Mouse (Mus musculus) thymus, postnatal 14 days (tissue): ENCODE results near the gene D630023F18Rik.
A peak's percentile ranks its signal among the peaks of the same experiment; 100 is the strongest.

ENCODE experiments used
- DNase-seq: peaks from one replicate; pipeline ENCODE4 v3.0.0; 2021

Gene D630023F18Rik

DNA sequence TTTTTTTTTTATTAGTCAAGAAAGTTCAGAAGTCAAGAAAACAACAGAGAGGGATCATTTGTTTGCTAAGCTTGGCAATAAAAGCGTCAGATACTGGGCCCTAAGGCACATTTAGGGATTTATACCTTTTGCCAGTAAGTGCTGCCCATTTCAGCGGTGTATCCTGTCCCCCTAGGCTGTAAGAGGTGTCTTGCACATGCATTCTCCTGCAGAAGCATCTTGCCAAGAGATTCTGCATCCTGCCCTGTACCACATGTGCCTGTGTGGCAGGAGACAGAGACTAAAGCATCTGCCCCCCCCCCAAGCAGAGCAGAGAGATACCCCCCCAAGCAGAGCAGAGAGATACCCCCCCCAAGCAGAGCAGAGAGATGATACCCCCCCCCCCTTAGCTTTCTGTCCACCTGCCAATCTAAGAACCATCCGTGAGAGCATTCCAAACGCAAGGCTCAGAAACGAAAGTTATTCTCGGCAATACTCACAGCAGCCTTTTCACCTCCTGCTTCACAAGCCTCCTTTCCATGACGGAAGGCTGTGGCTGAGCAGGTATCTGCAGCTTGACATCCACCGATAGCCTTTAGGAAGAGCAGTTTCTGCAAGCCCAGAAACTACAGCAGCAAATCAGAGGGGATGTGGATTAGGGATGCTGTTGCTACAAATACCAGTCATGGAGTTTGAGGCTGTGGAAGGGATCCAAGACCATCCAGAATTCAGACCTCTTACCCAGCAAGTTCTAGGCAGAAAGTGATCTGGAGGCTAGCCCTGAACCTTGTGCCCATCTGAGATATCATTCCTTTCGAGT is at the start of gene D630023F18Rik:
D630023F18Rik (minus strand) TSS at position 641 of the 799 bp plus-strand sequence.
- DNase-seq = no peak

DNA sequence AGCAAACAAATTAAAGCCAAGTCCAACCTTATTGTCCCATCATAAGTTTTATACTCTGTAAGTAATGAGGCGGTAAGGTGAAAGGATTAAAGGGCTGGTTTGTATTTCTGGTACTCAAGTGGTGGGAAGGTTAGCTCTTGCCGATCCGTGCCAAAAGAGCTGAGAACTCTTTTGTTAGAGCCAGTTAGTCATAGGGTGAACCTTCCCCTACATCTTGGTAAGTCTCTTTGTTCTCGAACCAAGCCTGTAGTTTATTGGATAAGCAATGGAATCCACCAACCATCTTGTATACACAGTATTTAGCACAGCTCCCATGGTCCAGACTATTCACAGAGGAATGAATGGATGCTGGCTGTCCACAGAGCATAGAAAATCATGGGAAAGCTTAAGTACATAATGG is 48.6 kb upstream of the D630023F18Rik start:
- DNase-seq = no peak

DNA sequence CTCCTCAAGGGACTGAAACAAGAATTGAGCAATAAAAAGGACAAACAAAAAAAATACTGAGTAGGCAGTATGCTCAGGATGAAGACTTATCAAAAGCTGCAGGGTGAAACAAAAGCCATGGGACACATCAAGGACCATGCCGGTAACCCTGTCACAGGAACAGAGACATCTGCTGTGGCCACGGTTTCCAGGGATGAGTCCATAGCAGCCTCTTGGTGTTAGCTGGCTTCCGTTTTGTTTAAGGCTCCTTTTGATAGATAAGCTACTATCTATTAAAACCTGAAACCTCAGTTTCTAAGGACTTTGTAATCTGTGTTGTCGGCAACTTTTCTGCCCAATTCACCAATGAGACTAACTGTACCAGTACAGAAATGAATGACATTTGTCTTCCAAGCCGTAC is 46.9 kb upstream of the D630023F18Rik start:
- DNase-seq = no peak

DNA sequence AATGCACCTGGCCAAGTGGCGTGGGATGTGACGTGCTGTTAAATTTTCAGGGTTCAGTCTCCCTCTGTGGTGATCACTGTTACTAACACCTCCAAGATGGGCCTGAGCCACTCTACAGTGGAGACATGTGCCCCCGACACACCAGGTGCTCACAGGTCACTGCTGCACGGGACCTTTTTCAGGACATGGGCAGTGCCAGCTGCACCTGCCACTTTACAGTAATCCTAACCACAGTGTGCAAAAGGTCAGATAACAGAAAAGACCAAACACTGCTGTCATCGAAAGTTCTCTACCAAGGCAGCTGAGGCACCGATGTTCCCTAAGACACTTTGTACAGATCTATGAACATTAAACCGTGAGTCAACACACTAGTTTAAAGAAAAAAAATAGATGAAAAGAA is 46.5 kb upstream of the D630023F18Rik start:
- no peak for DNase-seq

DNA sequence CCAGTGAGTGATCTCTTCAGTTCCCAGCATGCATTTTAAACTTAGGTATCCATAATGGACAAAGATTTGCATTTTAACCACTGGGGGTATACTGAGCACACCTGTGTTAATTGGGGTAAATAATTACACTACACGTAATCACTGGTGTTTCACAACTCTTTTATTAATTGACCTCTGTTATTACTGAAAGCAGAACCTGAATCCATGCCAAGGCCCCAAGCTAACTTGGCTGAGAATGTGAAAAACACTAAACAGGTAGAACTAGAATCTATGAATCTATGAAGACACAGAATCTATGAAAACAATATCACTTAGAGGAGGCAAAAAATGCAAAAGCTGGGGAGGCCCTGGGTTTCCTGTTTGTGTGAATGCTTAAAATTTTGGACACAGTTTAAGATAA is 44.5 kb upstream of the D630023F18Rik start:
- no peak for DNase-seq

DNA sequence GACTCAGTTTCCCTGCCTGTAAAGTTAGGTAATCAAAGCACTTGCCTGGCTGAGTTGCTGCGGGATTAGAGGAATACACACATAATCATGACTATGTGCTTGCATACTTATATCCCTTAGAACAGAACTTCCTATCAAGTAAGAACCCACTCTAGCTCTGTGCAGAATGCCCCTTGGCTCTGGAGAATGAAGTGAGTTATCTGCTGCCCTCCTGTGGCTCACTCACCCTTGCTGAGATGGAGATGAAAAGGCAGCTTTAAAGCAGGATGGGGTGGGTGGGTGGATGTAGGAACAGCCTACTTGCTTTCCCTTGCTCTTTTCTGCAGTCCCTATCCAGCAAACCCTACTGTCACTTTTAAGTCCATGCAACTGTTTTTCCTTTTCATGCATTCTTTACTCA is 39.2 kb upstream of the D630023F18Rik start:
- no peak for DNase-seq

DNA sequence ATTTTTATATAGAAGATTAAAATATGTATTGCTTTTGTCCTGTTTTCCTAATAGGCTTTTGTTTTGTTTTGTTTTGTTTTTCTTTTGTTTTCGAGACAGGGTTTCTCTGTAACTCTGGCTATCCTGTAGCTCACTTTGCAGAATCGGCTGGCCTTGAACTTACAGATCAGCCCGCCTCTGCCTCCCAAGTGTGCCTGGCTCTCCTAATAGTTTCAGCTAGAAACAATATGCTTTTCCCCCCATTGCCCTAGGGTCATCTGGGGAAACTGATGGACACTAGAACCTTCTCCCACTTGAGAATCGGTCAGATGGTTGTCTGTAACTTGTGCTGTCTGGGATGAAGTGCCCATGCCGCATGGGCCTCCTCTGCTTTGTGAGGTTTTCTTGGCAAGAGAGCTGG is 33.1 kb upstream of the D630023F18Rik start:
- no peak for DNase-seq

DNA sequence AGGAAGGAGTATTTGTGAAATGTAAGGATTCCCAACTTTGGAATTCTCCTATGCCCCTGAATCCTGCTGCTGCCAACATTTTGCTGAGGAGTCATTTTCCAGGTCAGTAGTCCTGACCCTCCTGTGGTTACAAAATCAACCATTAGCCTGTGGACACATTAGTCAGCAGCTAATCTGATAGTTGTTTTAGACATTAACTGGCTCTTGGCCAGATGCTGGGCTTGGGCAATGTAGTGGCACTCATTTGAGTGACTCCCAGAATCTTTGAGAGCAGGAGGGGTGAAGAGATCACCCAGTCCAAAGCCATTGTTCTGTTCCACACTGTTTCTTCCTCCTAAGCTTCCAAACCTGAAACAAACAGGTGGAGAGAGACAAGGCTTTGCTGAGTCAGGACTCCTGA is 31.8 kb upstream of the D630023F18Rik start:
- no peak for DNase-seq

DNA sequence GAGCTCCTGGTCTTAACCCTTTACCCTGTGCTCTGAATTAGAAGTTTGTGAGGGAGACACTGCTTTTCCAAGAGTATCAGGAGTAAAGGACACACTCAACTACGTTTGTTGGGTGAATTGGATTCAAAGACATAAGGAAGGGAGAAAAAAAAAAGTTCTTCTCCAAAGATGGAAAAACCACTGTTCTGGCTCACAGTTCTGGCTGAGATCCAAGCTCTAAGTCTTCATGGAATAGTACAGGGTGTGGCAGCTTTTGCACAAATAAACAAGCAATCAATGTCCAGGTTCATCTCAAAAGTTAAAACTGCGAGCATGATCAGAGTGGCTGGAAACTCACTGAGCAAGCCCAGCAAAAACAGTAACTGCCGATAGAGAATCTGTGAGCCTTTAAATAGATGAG is 25.0 kb upstream of the D630023F18Rik start:
- DNase-seq = no peak

DNA sequence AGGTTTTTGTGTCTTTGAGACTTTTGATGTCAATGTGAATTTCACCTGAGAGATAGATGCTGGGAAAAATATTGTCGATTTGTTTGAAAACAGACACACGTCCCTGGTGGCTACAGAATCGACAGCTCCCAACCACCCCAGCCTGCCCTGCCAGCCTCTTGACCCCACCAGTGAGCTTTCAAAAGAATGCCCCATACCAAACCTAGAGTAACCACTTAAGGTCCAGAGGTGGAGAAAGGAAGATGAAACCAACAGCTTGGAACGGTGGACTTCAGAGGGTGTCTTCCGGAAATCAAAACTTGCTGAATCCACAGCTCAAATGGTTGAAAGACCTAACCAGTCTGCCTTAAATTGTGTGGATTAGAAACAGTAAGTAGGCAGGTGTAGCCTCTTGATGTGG is 24.3 kb upstream of the D630023F18Rik start:
- no peak for DNase-seq

DNA sequence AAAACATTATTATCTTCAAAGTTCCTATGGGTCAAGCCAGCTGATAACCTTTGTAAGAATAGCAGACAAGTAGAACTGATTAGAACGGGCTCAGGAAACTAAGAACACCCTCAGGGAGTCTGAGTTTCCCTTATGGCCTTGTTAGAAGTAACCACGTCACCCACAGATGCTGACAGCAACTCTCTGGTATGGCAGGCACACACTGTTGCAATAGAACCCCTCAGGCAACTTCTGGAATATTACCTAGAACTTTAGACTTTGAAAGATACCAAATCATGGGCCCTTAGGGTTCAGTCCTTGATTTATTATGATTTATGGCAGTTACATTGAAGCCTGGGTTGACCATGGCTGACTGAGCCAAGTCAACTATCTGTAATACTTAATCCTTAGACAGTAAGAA is 23.6 kb upstream of the D630023F18Rik start:
- DNase-seq = no peak

DNA sequence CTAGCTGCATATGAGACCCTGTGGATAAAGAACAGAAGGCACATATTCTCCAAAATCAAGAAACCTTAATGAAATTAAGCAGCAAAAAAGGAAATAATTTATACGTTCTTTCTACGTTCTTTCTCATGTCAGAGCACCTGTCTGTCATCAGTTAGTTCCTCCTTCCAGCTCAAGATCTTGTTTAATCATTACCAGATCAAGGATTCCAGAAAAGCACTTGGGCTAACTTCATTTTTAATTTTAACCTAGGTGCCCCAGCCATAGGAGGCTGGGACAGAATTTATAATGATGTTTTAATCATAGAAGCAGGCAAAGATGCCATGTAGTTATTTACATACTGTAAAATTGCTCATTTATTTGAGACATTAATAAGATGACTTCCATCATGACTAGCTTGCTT is 21.8 kb upstream of the D630023F18Rik start:
- no peak for DNase-seq

DNA sequence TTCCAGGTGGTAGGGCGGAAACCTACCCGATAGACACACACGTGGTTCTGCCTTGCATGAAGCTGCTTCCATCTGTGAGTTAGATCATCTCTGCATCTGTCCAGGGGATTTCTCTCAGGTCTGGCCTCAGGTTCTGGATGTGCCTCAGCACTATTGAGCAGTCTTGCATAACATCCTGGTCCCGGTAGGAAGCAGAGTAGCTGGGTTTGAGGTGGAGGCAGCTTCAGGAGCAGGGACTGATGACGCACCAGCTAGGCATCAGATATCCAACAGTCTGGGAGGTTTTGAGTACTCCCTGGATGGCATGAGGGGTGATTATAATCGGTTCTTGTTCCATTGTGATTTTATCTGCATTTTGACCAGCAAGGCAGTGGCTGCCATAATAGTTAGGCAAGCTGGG is 14.5 kb upstream of the D630023F18Rik start:
- DNase-seq = no peak

DNA sequence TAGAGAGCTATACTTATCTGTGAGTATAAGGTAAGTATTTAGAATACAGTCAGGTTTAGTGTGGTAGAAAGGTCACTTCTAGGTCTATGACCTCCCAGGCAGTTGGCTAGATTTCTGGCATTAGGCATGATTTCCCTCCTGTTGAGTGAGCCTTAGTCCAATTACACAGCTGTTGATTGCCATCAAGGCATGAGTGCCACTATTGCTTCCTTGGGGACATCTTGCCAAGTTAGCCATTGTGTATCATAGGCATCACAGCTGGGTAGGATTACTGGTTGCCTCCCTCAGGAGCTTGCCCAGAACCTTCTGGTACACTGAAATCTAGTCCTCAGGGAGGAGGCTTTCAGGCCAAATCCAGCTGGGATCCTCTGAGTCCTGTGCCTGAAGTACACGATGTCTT is 9.8 kb upstream of the D630023F18Rik start:
- DNase-seq = no peak

DNA sequence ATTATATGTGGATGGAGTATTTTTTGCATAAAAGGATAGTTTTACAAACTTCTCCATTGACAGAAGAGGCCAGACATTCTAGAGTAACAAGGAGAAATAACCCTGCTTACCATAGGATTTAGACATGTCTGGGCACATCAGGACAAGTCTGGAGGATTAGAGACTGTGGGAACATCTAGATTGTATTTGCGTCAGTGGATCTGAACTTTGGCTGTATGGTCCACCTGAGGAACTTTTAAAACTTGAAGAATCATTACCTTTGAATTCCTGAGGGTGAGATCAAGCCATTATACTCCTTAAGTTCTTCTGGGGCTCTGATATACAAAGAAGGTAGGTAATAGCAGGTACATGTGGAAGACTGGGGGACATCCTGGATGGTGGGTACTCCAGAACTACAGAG is 8.7 kb upstream of the D630023F18Rik start:
- no peak for DNase-seq

DNA sequence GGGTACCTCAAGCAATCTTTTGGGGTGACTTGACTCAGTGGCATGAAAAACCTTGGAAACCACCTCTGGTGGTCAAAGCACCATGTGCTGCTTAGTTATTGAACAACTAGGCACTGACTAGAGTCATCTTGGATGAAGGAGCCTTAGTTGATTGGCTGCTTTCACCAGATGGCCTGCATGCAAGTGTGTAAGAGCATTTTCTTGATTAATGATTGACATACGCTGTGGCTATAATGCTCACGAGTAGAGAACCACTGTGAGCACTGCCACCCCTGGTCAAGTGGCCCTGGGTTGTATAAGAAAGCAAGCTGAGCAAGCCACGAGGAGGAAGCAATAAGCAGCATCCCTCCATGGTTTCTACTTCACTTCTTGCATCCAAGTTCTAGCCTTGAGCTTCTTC is 7.2 kb upstream of the D630023F18Rik start:
- no peak for DNase-seq

DNA sequence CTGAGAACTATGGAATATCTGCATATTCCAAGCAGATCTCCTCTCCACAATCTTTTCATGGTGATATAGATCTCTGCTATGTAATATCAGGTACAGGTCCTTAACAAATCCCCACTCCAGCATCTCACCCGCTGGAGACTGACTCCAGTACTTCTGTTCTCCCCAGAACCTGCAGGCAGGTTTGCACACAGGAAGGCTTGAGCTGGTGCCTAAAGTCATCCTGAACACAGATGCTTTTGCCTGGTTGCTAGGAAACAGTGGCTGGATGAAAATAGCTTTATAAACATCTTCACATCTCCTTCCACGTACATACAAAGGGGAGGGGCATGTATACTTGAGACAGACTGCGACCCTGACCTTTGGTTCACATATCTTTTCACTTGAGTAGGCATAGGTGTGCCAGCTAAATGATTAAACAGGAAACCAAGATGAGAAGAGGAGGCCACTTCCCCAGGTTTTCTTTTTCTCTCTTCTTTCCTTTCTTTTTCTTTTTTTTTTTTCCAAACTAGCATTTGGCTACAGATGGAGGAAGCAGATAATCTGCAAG is 6.7 kb upstream of the D630023F18Rik start:
- no peak for DNase-seq

DNA sequence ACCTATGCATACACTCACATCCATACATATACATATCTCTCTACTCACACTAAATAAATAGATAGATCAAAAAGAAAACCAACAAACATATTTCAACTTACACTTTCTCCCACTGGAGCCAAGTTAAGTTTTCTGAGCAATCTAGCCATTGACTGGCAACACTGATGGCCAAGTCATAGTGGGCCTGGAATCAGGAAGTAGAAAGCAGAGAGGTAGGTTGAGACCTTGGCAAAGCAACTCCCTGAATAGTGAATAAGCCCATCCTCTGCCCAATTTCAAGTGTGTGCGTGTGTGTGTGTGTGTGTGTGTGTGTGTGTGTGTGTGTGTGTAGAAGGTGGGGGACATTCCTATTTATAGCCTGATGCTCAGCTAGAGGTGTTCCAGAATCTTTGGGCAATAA is 3.6 kb downstream of the D630023F18Rik start, which contains the start of gene Gm28845:
Gm28845 (minus strand) TSS at position 121 of the 400 bp plus-strand sequence.
- no peak for DNase-seq

DNA sequence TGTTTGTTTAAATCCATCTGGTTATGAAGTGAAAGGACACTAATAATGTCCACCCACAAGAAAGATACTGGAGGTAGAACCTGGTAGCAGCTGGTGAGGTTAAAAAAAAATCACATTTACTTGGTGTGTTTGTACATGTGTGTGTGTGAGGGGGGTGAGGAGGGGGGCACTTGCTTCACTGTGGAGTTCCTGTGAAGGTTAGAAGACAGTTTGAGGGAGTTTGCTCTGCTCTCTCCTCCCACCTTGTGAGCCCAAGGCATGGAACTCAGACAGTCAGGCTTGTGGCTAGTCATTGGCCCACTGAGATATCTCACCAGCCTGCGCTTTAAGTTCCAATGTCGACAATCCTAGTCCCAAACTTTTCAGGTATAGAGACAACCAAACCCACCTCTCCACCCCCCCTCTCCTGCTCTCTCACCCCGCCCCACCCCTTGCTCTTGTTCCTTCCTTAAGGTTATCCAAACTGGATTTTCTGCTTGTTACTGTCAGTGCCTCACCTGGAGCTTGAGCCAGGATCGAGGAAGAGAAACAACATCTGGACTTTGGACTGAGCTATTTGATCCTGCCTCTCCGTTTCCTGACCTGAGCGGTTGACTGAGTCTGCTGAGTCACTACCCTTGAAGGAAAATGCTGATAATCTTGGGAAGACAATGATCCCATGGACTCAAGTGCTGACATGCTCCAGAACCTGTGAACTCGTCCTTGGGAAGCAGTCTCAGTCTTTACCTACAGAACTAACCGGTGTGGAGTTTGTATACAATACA is 4.7 kb downstream of the D630023F18Rik start:
- DNase-seq = no peak

DNA sequence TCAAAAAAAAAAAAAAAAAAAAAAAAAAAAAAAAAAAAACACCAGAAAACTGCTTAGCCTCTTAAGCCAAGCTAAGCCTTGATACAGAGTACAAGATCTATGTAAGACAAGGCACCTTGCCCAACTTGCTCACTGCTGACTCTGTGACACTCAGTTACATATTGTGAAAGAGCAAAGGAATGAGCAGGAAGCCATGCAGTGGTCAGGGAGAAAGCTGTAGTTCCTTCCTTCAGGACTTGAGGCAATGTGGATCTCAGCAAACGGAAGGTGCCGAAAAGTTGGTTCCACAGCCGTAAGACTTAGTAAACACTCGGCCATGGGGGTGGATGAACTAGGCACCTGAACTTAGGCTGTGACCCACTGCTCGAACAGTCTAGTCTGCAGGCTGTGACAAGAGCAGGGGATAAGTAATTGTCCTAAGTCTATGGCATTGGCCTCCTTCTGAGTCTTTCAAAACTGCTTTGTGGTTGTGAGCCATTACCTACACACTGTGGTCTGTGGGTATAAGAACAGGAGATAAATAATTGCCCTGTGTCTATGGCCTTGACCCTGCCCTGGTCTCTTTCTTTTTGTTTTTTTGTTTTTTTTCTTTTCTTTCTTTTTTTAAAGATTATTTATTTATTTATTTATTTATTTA is 9.4 kb downstream of the D630023F18Rik start:
- DNase-seq = no peak

DNA sequence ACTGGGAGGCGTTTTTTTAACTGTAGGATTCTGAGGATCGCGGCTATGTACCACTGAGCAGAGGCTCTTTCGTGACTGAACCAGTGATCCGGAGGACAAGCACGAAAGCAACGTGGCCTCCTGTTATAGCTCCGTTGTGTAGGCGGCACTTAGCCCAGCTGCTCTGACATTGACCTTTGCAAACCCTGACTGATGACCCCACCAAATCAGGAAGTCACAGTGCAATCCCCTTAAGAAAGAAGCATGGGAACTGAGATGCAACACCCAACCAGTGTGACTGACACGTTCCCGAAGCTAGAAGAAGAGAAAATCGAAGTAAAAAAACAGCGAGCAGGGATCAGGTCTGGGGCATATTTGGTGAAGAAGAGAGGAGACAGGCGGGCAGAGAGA is 10.2 kb downstream of the D630023F18Rik start:
- DNase-seq = no peak

DNA sequence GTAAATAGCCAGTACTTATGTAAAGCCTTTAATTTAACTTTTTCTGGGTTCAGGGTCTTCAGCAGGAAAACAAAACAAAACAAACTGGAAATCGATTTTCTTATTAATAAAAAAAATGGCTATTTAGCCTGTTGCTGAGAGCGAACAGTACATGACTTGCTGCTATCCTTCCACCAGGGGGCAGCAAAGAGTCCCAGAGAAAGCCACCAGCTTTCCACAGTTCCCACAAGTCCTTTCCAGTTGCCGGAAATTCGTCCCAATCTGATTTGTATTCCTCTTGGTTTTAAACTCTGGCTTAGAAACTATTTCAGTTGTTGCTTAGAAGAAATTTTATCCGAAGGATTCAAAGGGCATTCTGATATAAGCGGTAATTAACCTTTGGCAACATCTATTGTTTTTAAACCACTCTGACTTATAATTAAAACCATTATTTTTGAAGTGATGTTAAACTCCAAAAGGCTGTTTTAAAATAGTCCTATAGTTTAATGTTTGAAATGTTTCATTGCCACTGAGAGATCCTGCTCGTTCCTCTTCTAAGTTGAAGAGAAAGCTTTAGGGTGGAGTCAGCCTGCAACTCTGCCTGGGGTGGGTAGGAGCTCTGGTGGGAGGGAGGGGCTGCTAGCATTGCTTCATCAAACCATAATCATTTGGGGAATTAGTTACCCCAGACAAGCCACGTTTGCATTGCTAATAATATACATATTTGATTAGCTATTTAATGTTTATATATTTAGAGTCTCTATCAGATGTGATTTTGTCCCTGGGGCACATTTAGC is 10.8 kb downstream of the D630023F18Rik start:
- peak; percentile 32 for DNase-seq
